ENCODE assay signal across 14 mouse cellular contexts in genomic region chr8:66445351-66445750, GRCm38 (mm10).
"Had no signal": no experiment of that assay in that cellular context is flagged by ENCODE, and none has a peak within 500 bp of the region (broad histone marks: within the 10 kb centered on the region; RNA-seq: fewer than 3 reads in every experiment).

No protein-coding gene starts in this region.

- H3K4me1 ChIP-seq: liver, embryonic 13.5 days; midbrain, embryonic 12.5 days; midbrain, embryonic 15.5 days; neural tube, embryonic 13.5 days had no signal

- H3K27me3 ChIP-seq: liver, embryonic 13.5 days; midbrain, embryonic 12.5 days; midbrain, embryonic 15.5 days; neural tube, embryonic 13.5 days had no signal

- H3K4me3 ChIP-seq: liver, embryonic 13.5 days; midbrain, embryonic 12.5 days; midbrain, embryonic 15.5 days; myocyte; neural tube, embryonic 13.5 days had no signal

- H3K36me3 ChIP-seq: liver, embryonic 13.5 days; midbrain, embryonic 12.5 days; midbrain, embryonic 15.5 days; neural tube, embryonic 13.5 days had no signal

- H3K9ac ChIP-seq: liver, embryonic 13.5 days; midbrain, embryonic 12.5 days; midbrain, embryonic 15.5 days; neural tube, embryonic 13.5 days had no signal

- H3K4me2 ChIP-seq: liver, embryonic 13.5 days; midbrain, embryonic 12.5 days; midbrain, embryonic 15.5 days; neural tube, embryonic 13.5 days had no signal

- H3K27ac ChIP-seq: liver, embryonic 13.5 days; midbrain, embryonic 12.5 days; midbrain, embryonic 15.5 days; neural tube, embryonic 13.5 days had no signal

- ATAC-seq: midbrain, embryonic 15.5 days had no signal

- DNase-seq: kidney, adult 9 months; kidney, postnatal 14 days; liver, embryonic 13.5 days; lung, adult 2 months; lung, postnatal 14 days; lung, postnatal 4 days; retina, postnatal 1 day; right cerebral cortex, postnatal 25 days; thymus, adult 18-20 months; thymus, postnatal 36 days had no signal

- H3K9me3 ChIP-seq: liver, embryonic 13.5 days; midbrain, embryonic 12.5 days; midbrain, embryonic 15.5 days; neural tube, embryonic 13.5 days had no signal
